In genomic region chr11:53566646-53567045, GRCm38 (mm10) we compare ENCODE assay signal across 10 mouse cellular contexts. TPM values are rescaled to one million over a fixed set of nuclear protein-coding genes. Genes with fewer than 3 reads are reported as not detected.
DNase-seq lines count a peak whose midpoint lies in the region; ATAC-seq and TF ChIP-seq lines count a peak whose summit lies in the region.
"Had no signal": no experiment of that assay in that cellular context is flagged by ENCODE, and none has a peak within 500 bp of the region (broad histone marks: within the 10 kb centered on the region; RNA-seq: fewer than 3 reads in every experiment).

No protein-coding gene starts in this region.

- peak overlapping the region; percentile 66 for H3K4me3 ChIP-seq in left cerebral cortex, adult 2 months
- peak overlapping the region; percentile 66 for H3K4me3 ChIP-seq in embryonic facial prominence, embryonic 15.5 days (replicated peaks)
- H3K4me3 ChIP-seq in intestine, embryonic 16.5 days (ENCODE audit: low read length): peak overlapping the region; percentile 97
- H3K4me3 ChIP-seq in neural tube, embryonic 12.5 days: peak overlapping the region; percentile 95

- peak overlapping the region; percentile 88 for H3K27ac ChIP-seq in left cerebral cortex, adult 2 months
- H3K27ac ChIP-seq in embryonic facial prominence, embryonic 15.5 days (replicated peaks): no peak overlapping the region
- H3K27ac ChIP-seq in intestine, embryonic 16.5 days (ENCODE audit: low read length): no peak overlapping the region
- no peak overlapping the region for H3K27ac ChIP-seq in neural tube, embryonic 12.5 days

- no peak for TF ChIP-seq CTCF in left cerebral cortex, adult 2 months (IDR thresholded peaks at IDR 0.05)

- no peak for DNase-seq in left cerebral cortex, adult 2 months (ENCODE audit: extremely low spot score in 1 of 2, low spot score in 2 of 2)
- no peak for DNase-seq in left cerebral cortex, adult 9 months (ENCODE audit: low spot score in 2 of 2)
- DNase-seq in urinary bladder, postnatal 10 days (ENCODE audit: low spot score): no peak
- DNase-seq in kidney, adult 8-10 months: no peak
- no peak for DNase-seq in embryo, embryonic 11 days

- H3K4me1 ChIP-seq in embryonic facial prominence, embryonic 15.5 days: peaks cover 12% of the 10 kb centered on the region; the same call in 1 of the 2 replicates
- peaks cover 11% of the 10 kb centered on the region for H3K4me1 ChIP-seq in intestine, embryonic 16.5 days (ENCODE audit: control insufficient read depth, insufficient read depth, low read length)
- peaks cover 17% of the 10 kb centered on the region for H3K4me1 ChIP-seq in neural tube, embryonic 12.5 days

- no peaks in the 10 kb centered on the region for H3K27me3 ChIP-seq in embryonic facial prominence, embryonic 15.5 days
- H3K27me3 ChIP-seq in intestine, embryonic 16.5 days (replicated peaks; ENCODE audit: control insufficient read depth, insufficient read depth, low read length): no peaks in the 10 kb centered on the region
- no peaks in the 10 kb centered on the region for H3K27me3 ChIP-seq in neural tube, embryonic 12.5 days (replicated peaks)

- peaks cover 12% of the 10 kb centered on the region; the same call in 1 of the 2 replicates for H3K36me3 ChIP-seq in embryonic facial prominence, embryonic 15.5 days
- H3K36me3 ChIP-seq in intestine, embryonic 16.5 days (ENCODE audit: control insufficient read depth, insufficient read depth, low read length): no peaks in the 10 kb centered on the region
- peaks cover 10% of the 10 kb centered on the region; the same call in 1 of the 2 replicates for H3K36me3 ChIP-seq in neural tube, embryonic 12.5 days

- intact Hi-C loops in left cerebral cortex, adult 2 months (cut with DNase I): loop anchor here (5.0 kb wide), 1 partner anchor 94 kb away; the partner anchor contains the start of gene Gm9837

- H3K4me2 ChIP-seq in embryonic facial prominence, embryonic 15.5 days (replicated peaks): peak overlapping the region; percentile 76
- peak overlapping the region; percentile 91 for H3K4me2 ChIP-seq in intestine, embryonic 16.5 days (ENCODE audit: low read depth, low read length)
- H3K4me2 ChIP-seq in neural tube, embryonic 12.5 days (replicated peaks): peak overlapping the region; percentile 67

- 88% methylated on average over 4 of the region's 4 CpGs for WGBS in embryonic facial prominence, embryonic 15.5 days
- WGBS in intestine, embryonic 16.5 days: 83% methylated on average over 4 of the region's 4 CpGs
- WGBS in neural tube, embryonic 12.5 days: 90% methylated on average over 4 of the region's 4 CpGs

- H3K9me3 ChIP-seq in embryonic facial prominence, embryonic 15.5 days (replicated peaks): no peaks in the 10 kb centered on the region
- no peaks in the 10 kb centered on the region for H3K9me3 ChIP-seq in intestine, embryonic 16.5 days (ENCODE audit: control insufficient read depth, low read length)
- H3K9me3 ChIP-seq in neural tube, embryonic 12.5 days: no peaks in the 10 kb centered on the region

- H3K9ac ChIP-seq in embryonic facial prominence, embryonic 15.5 days: 0 out of 2 replicates have a peak overlapping the region, but pooled peaks have one; percentile 63
- 0 out of 2 replicates have a peak overlapping the region, but pooled peaks have one; percentile 20 for H3K9ac ChIP-seq in intestine, embryonic 16.5 days (ENCODE audit: low read depth, low read length)
- peak overlapping the region; percentile 89; the same call in 1 of the 2 replicates for H3K9ac ChIP-seq in neural tube, embryonic 12.5 days

- ATAC-seq in embryonic facial prominence, embryonic 15.5 days (ENCODE audit: insufficient number of reproducible peaks, low FRiP score, low TSS enrichment, low read depth): no peak
- ATAC-seq in intestine, embryonic 16.5 days: peak; percentile 29
- ATAC-seq in neural tube, embryonic 12.5 days (ENCODE audit: low FRiP score, low read depth): no peak

RNA-seq across cellular contexts. Expression of gene Kif3a, which starts 0.5 kb away (rescaled TPM):
- total RNA-seq in left cerebral cortex, adult 2 months (2021): 100 to 1,000 TPM; 127 to 131 TPM
- polyA plus RNA-seq in embryonic facial prominence, embryonic 15.5 days (2015; fragmentation: Nextera tagmentation; extraction: Ambion mirVana): 85.7 and 92.0 TPM in 2 replicates
- polyA plus RNA-seq in intestine, embryonic 16.5 days (2015; fragmentation: Nextera tagmentation; extraction: Ambion mirVana): 35.0 and 42.3 TPM in 2 replicates
- 145 and 157 TPM in 2 replicates for polyA plus RNA-seq in neural tube, embryonic 12.5 days (2016; fragmentation: Nextera tagmentation; extraction: Ambion mirVana)

RNA-seq across cellular contexts. Expression of gene Sept8, which starts 47.6 kb away (rescaled TPM):
- total RNA-seq in left cerebral cortex, adult 2 months (2021): 100 to 1,000 TPM; 304 to 314 TPM
- 46.1 and 47.9 TPM in 2 replicates for polyA plus RNA-seq in embryonic facial prominence, embryonic 15.5 days (2015; fragmentation: Nextera tagmentation; extraction: Ambion mirVana)
- 18.2 and 18.4 TPM in 2 replicates for polyA plus RNA-seq in intestine, embryonic 16.5 days (2015; fragmentation: Nextera tagmentation; extraction: Ambion mirVana)
- 21.4 and 25.2 TPM in 2 replicates for polyA plus RNA-seq in neural tube, embryonic 12.5 days (2016; fragmentation: Nextera tagmentation; extraction: Ambion mirVana)

RNA-seq across cellular contexts. Expression of gene Il4, which starts 51.8 kb away (rescaled TPM):
- total RNA-seq in left cerebral cortex, adult 2 months (2021): not detected
- polyA plus RNA-seq in embryonic facial prominence, embryonic 15.5 days (2015; fragmentation: Nextera tagmentation; extraction: Ambion mirVana): 1.9 and 2.6 TPM in 2 replicates
- polyA plus RNA-seq in intestine, embryonic 16.5 days (2015; fragmentation: Nextera tagmentation; extraction: Ambion mirVana): 0.35 and 0.47 TPM in 2 replicates
- 2.3 and 3.4 TPM in 2 replicates for polyA plus RNA-seq in neural tube, embryonic 12.5 days (2016; fragmentation: Nextera tagmentation; extraction: Ambion mirVana)
- total RNA-seq: layer of hippocampus, postnatal 36 days had no signal
- polyA plus RNA-seq: small intestine, adult 2 months had no signal

Comparison
In these comparisons a context has a peak if more than half of its experiments do, and no peak if none do; other contexts are left out.
1. H3K9ac ChIP-seq: peak in every context shown above with its lines; median percentile 89 in neural tube, embryonic 12.5 days; 63 in embryonic facial prominence, embryonic 15.5 days; 20 in intestine, embryonic 16.5 days.